Mouse (Mus musculus): ENCODE data around the gene Abcc12. TPM values are rescaled to one million over a fixed set of nuclear protein-coding genes. Genes with fewer than 3 reads are reported as not detected.

Abcc12 gene
- total and polyA plus RNA-seq, 3 experiments, result not detected

- Histone ChIP-seq H3K4me1 (ENCODE audit: control insufficient read depth in 1 of 2, insufficient read depth in 2 of 2, low read length in 2 of 2) (no peaks in the 10 kb centered on the region), H3K4me3 (ENCODE audit: control insufficient read depth in 1 of 2, insufficient read depth in 1 of 2, low read depth in 2 of 2, low read length in 2 of 2) (no peak overlapping the region), H3K9me3 (replicated peaks; ENCODE audit: insufficient read depth, low read length) (no peaks in the 10 kb centered on the region), H3K27me3 (ENCODE audit: control insufficient read depth in 1 of 2, insufficient read depth in 2 of 2, low read length in 2 of 2) (no peaks in the 10 kb centered on the region), H3K27ac (ENCODE audit: control insufficient read depth, low read depth, low read length) (no peak overlapping the region), H3K9ac (ENCODE audit: control insufficient read depth, low read depth, low read length, poor library complexity, severe bottlenecking) (no peak overlapping the region), H3K36me3 (ENCODE audit: control insufficient read depth in 1 of 2, insufficient read depth in 2 of 2, low read length in 2 of 2) (no peaks in the 10 kb centered on the region), H3K79me2 (ENCODE audit: control insufficient read depth, insufficient read depth, low read length, poor library complexity) (no peaks in the 10 kb centered on the region)
- TF ChIP-seq MYC (IDR thresholded peaks at IDR 0.05; ENCODE audit: low read depth, low read length), result no peak
- TF ChIP-seq POLR2AphosphoS2 (IDR thresholded peaks at IDR 0.05; ENCODE audit: low read length), result no peak
- no peak for TF ChIP-seq E2F4 (IDR thresholded peaks at IDR 0.05; ENCODE audit: borderline replicate concordance, low read depth, low read length)
- TF ChIP-seq RAD21 (IDR thresholded peaks at IDR 0.05; ENCODE audit: low read depth, low read length), result peak; percentile 63
- TF ChIP-seq SMC3 (IDR thresholded peaks at IDR 0.05; ENCODE audit: low read depth, low read length), result peak; percentile 75
- no peak for TF ChIP-seq EP300 (IDR thresholded peaks at IDR 0.05; ENCODE audit: low read depth in 1 of 2, low read length in 2 of 2)
- no peak for TF ChIP-seq ZKSCAN1 (IDR thresholded peaks at IDR 0.05; ENCODE audit: low read depth, low read length)
- no peak for TF ChIP-seq UBTF (IDR thresholded peaks at IDR 0.05; ENCODE audit: borderline replicate concordance, insufficient read depth, low read depth, low read length)
- TF ChIP-seq MAZ (IDR thresholded peaks at IDR 0.05; ENCODE audit: low read depth, low read length), result no peak
- TF ChIP-seq ZC3H11A (IDR thresholded peaks at IDR 0.05; ENCODE audit: low read depth, low read length), result peak; percentile 81
- TF ChIP-seq CTCF (IDR thresholded peaks at IDR 0.05 in 2 of 3, conservative IDR thresholded peaks at IDR 0.05 in 1 of 3; ENCODE audit: control insufficient read depth in 1 of 3, insufficient read depth in 1 of 3, low read depth in 2 of 3, low read length in 3 of 3, poor library complexity in 1 of 3, severe bottlenecking in 1 of 3), result peak; percentile 27 to 70 (median 63); a peak in 5 of 6 replicates
- no peak for TF ChIP-seq KAT2A (conservative IDR thresholded peaks at IDR 0.05; ENCODE audit: low read depth, low read length)
- no peak for TF ChIP-seq GABPA (IDR thresholded peaks at IDR 0.05; ENCODE audit: low read depth, low read length)
- no peak for TF ChIP-seq MAX (IDR thresholded peaks at IDR 0.05; ENCODE audit: low read length)
- no peak for TF ChIP-seq CHD2 (IDR thresholded peaks at IDR 0.05; ENCODE audit: low read length)
- TF ChIP-seq MAFK (IDR thresholded peaks at IDR 0.05; ENCODE audit: borderline replicate concordance, low read depth, low read length), result no peak
- no peak for TF ChIP-seq MEF2A (IDR thresholded peaks at IDR 0.05; ENCODE audit: extremely low read depth, insufficient replicate concordance, low read depth, low read length, poor library complexity, severe bottlenecking)
- no peak for TF ChIP-seq GATA1 (IDR thresholded peaks at IDR 0.05; ENCODE audit: low read depth, low read length)
- no peak for TF ChIP-seq BHLHE40 (IDR thresholded peaks at IDR 0.05; ENCODE audit: borderline replicate concordance, low read depth, low read length)
- DNase-seq (ENCODE audit: low read depth, low spot score), result peak; percentile 52
Observed at GRCm38 (mm10) chr8:86586642-86587041, 6.2 kb upstream of the Abcc12 start.

DNA sequence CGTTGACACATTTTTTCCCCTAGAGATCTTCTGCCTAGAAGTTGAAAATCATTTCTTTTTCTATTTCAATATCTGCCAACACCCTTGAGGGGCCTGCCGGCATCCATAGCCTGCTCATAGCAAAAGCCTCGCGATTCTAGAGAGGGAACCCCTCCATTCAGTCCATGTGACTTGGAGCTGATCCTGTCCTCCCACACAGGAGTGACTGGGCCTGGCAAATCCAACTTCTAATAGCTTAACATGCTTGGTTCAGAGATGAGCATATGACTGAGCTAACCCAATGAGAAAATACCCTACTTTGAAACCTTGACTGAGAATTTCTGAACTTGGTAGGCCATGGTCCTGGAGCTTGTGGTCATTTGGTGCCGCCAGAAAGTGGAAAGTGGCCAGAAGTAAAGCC lies 5.6 kb upstream of the Abcc12 start:
- Histone ChIP-seq H3K79me2 (ENCODE audit: control insufficient read depth, insufficient read depth, low read length, poor library complexity) (no peaks in the 10 kb centered on the region), H3K9me3 (replicated peaks; ENCODE audit: insufficient read depth, low read length) (no peaks in the 10 kb centered on the region), H3K4me1 (ENCODE audit: control insufficient read depth in 1 of 2, insufficient read depth in 2 of 2, low read length in 2 of 2) (no peaks in the 10 kb centered on the region), H3K4me3 (ENCODE audit: control insufficient read depth in 1 of 2, insufficient read depth in 1 of 2, low read depth in 2 of 2, low read length in 2 of 2) (0 out of 4 replicates have a peak overlapping the region, but pooled peaks of 1 of the 2 experiments have one; percentile 10), H3K36me3 (ENCODE audit: control insufficient read depth in 1 of 2, insufficient read depth in 2 of 2, low read length in 2 of 2) (no peaks in the 10 kb centered on the region), H3K27me3 (ENCODE audit: control insufficient read depth in 1 of 2, insufficient read depth in 2 of 2, low read length in 2 of 2) (no peaks in the 10 kb centered on the region), H3K27ac (ENCODE audit: control insufficient read depth, low read depth, low read length) (no peak overlapping the region), H3K9ac (ENCODE audit: control insufficient read depth, low read depth, low read length, poor library complexity, severe bottlenecking) (no peak overlapping the region)
- TF ChIP-seq KAT2A (conservative IDR thresholded peaks at IDR 0.05; ENCODE audit: low read depth, low read length), result no peak
- TF ChIP-seq MAX (IDR thresholded peaks at IDR 0.05; ENCODE audit: low read length), result peak; percentile 5; the same call in 1 of the 2 replicates
- TF ChIP-seq TBP (IDR thresholded peaks at IDR 0.05; ENCODE audit: low read depth, low read length), result no peak
- no peak for DNase-seq (ENCODE audit: low read depth, low spot score)

All from MEL (cell line).